Mouse (Mus musculus) CH12.LX (cell line): ENCODE measurements around the gene Ffar1. TPM values are rescaled to one million over a fixed set of nuclear protein-coding genes. Genes with fewer than 3 reads are reported as not detected.
"Not testable (repeated sequence)": the region's sequence is repeated elsewhere in the genome, so short reads cannot be mapped to it uniquely, and the experiment has no call there.

ENCODE experiments used
- DNase-seq: peaks from one replicate; pipeline ENCODE4 v3.0.0-alpha.2; 2013; ENCODE audit errors: extremely low read depth
- H3K27ac ChIP-seq: 2 replicates; pipeline ENCODE4 v1.5.1; 2012; ENCODE audit warnings: low read depth, mild to moderate bottlenecking, control low read depth, moderate library complexity; ENCODE audit not compliant: insufficient read depth
- H3K27me3 ChIP-seq: replicated peaks from 2 replicates; pipeline ENCODE3; 2012; ENCODE audit warnings: inconsistent platforms
- H3K36me3 ChIP-seq, 2 experiments: replicated peaks in 1 of 2; 2 replicates each; pipeline versions ENCODE3 to v1.6.1; 2012; ENCODE audit warnings: inconsistent platforms in 1 of 2, low read length in 1 of 2, mild to moderate bottlenecking in 1 of 2, mixed read lengths in 1 of 2, moderate library complexity in 1 of 2; ENCODE audit not compliant: control insufficient read depth in 1 of 2, insufficient read depth in 1 of 2
- H3K4me1 ChIP-seq, 2 experiments: 2 replicates each; pipeline ENCODE4 v1.6.1; 2012; ENCODE audit warnings: inconsistent platforms in 1 of 2, moderate library complexity in 1 of 2; ENCODE audit not compliant: insufficient read depth in 2 of 2, control insufficient read depth in 1 of 2
- H3K4me2 ChIP-seq: 2 replicates; pipeline ENCODE4 v1.6.1; 2012; ENCODE audit warnings: low read depth, mild to moderate bottlenecking, control low read depth; ENCODE audit not compliant: poor library complexity, insufficient read depth, severe bottlenecking
- H3K4me3 ChIP-seq, 3 experiments: fragments of 150-350 bp in 1 of 3; sonication (generic) in 1 of 3; replicated peaks in 1 of 3; 2 replicates each; pipeline versions ENCODE3 to v1.5.1; 2011 to 2012; ENCODE audit warnings: low read depth in 2 of 3, low read length in 2 of 3, mild to moderate bottlenecking in 2 of 3, moderate library complexity in 2 of 3, control low read depth in 1 of 3, improper control_type of control experiment in 1 of 3, inconsistent platforms in 1 of 3, mixed read lengths in 1 of 3; ENCODE audit not compliant: poor library complexity in 1 of 3
- H3K79me2 ChIP-seq: replicated peaks from 2 replicates; pipeline ENCODE4 v1.6.1; 2012; ENCODE audit warnings: mild to moderate bottlenecking, moderate library complexity; ENCODE audit not compliant: control insufficient read depth, poor library complexity, insufficient read depth, severe bottlenecking; ENCODE audit errors: extremely low read depth
- H3K9ac ChIP-seq: 2 replicates; pipeline ENCODE4 v1.6.1; 2012; ENCODE audit warnings: low read depth, mild to moderate bottlenecking, control low read depth, moderate library complexity; ENCODE audit not compliant: insufficient read depth
- H3K9me3 ChIP-seq: replicated peaks from 2 replicates; pipeline ENCODE3; 2012; ENCODE audit warnings: low read length, inconsistent platforms, mixed read lengths
- CHD1 ChIP-seq: IDR thresholded peaks from 2 replicates; pipeline ENCODE4 v1.6.1; 2012; ENCODE audit warnings: low read depth, low read length, improper control_type of control experiment, inconsistent platforms
- CTCF ChIP-seq, 2 experiments: IDR thresholded peaks in 1 of 2; conservative IDR thresholded peaks in 1 of 2; 2 replicates each; pipeline ENCODE4 v1.5.1; 2011 to 2012; ENCODE audit warnings: low read depth in 2 of 2, low read length in 2 of 2, improper control_type of control experiment in 1 of 2, inconsistent platforms in 1 of 2, mild to moderate bottlenecking in 1 of 2, moderate library complexity in 1 of 2
- EP300 ChIP-seq: IDR thresholded peaks from 2 replicates; pipeline ENCODE4 v1.6.1; 2011; ENCODE audit warnings: low read length, improper control_type of control experiment
- GABPA ChIP-seq: IDR thresholded peaks from 2 replicates; pipeline ENCODE4 v1.6.1; 2012; ENCODE audit warnings: low read depth, low read length, improper control_type of control experiment, inconsistent platforms; ENCODE audit not compliant: insufficient replicate concordance
- IRF4 ChIP-seq: IDR thresholded peaks from 2 replicates; pipeline ENCODE4 v1.6.1; 2014; ENCODE audit warnings: low read depth, mild to moderate bottlenecking, inconsistent platforms, low read length, improper control_type of control experiment
- MAFK ChIP-seq: IDR thresholded peaks from 2 replicates; pipeline ENCODE4 v1.6.1; 2011; ENCODE audit warnings: low read length, improper control_type of control experiment; ENCODE audit not compliant: insufficient replicate concordance
- MAX ChIP-seq: IDR thresholded peaks from 2 replicates; pipeline ENCODE4 v1.6.1; 2011; ENCODE audit warnings: low read length, improper control_type of control experiment
- MAZ ChIP-seq: IDR thresholded peaks from 2 replicates; pipeline ENCODE4 v1.6.1; 2012; ENCODE audit warnings: low read depth, mild to moderate bottlenecking, inconsistent platforms, low read length, improper control_type of control experiment, moderate library complexity
- MEF2A ChIP-seq: IDR thresholded peaks from 2 replicates; pipeline ENCODE4 v1.6.1; 2014; ENCODE audit warnings: low read depth, mild to moderate bottlenecking, inconsistent platforms, low read length, improper control_type of control experiment, borderline replicate concordance
- POLR2AphosphoS2 ChIP-seq: IDR thresholded peaks from 2 replicates; pipeline ENCODE4 v1.6.1; 2011; ENCODE audit warnings: low read depth, low read length, improper control_type of control experiment
- RAD21 ChIP-seq: IDR thresholded peaks from 2 replicates; pipeline ENCODE4 v1.6.1; 2011; ENCODE audit warnings: low read depth, mild to moderate bottlenecking, low read length, improper control_type of control experiment, moderate library complexity
- RCOR1 ChIP-seq: conservative IDR thresholded peaks from 2 replicates; pipeline ENCODE4 v1.6.1; 2012; ENCODE audit warnings: low read depth, mild to moderate bottlenecking, inconsistent platforms, low read length, improper control_type of control experiment
- SIN3A ChIP-seq: IDR thresholded peaks from 2 replicates; pipeline ENCODE4 v1.6.1; 2012; ENCODE audit warnings: low read length, improper control_type of control experiment, inconsistent platforms
- SMC3 ChIP-seq: IDR thresholded peaks from 2 replicates; pipeline ENCODE4 v1.6.1; 2011; ENCODE audit warnings: low read depth, low read length, improper control_type of control experiment
- TCF12 ChIP-seq: IDR thresholded peaks from 2 replicates; pipeline ENCODE4 v1.6.1; 2014; ENCODE audit warnings: low read depth, mild to moderate bottlenecking, inconsistent platforms, low read length, improper control_type of control experiment
- USF1 ChIP-seq: IDR thresholded peaks from 2 replicates; pipeline ENCODE4 v1.6.1; 2014; ENCODE audit warnings: low read depth, mild to moderate bottlenecking, inconsistent platforms, low read length, improper control_type of control experiment
- ZC3H11A ChIP-seq: IDR thresholded peaks from 2 replicates; pipeline ENCODE4 v1.6.1; 2012; ENCODE audit warnings: low read depth, mild to moderate bottlenecking, inconsistent platforms, low read length, improper control_type of control experiment
- ZMIZ1 ChIP-seq: IDR thresholded peaks from 2 replicates; pipeline ENCODE4 v1.6.1; 2012; ENCODE audit warnings: low read depth, mild to moderate bottlenecking, inconsistent platforms, low read length, improper control_type of control experiment
- ZNF384 ChIP-seq: IDR thresholded peaks from 2 replicates; pipeline ENCODE4 v1.6.1; 2012; ENCODE audit warnings: low read depth, low read length, improper control_type of control experiment, inconsistent platforms
- dilution Hi-C: fragments of 300-500 bp; cut with MboI; formaldehyde crosslinking; loops from 2 replicates; pipeline ENCODE4 v1.14.3; 2020; ENCODE audit warnings: low sequenced_read_pairs; ENCODE audit not compliant: extremely low pct_unique_long_range_greater_than_20kb, extremely low pct_ligation_motif_present
- in situ Hi-C: fragments of 300-500 bp; cut with MboI; formaldehyde crosslinking; loops from 3 replicates; pipeline ENCODE4 v1.14.3; 2019; ENCODE audit warnings: low sequenced_read_pairs, low pct_ligation_motif_present, low pct_unique_long_range_greater_than_20kb, mixed read lengths
- polyA plus RNA-seq: library from polyadenylated mRNA; unstranded; fragments of >175 nt; gene quantifications from 2 replicates; pipeline ENCODE4 v1.2.1, GENCODE M21; 2012; ENCODE audit warnings: low read depth; ENCODE audit not compliant: insufficient read length
- total RNA-seq, 2 experiments: library from RNA; depleted of rRNA; stranded (reverse); fragments of 300-350 nt in 1 of 2; fragments of >200 nt in 1 of 2; gene quantifications; 2 replicates each; pipeline ENCODE4 v1.2.3; 2012 to 2014

Gene Ffar1
- total and polyA plus RNA-seq, 3 experiments: 0.34 to 17.2 (median 1.2) TPM

GRCm38 (mm10) chr7:30829428-30829827 lies 31.9 kb downstream of the Ffar1 start:
- Histone ChIP-seq H3K27ac (no peak overlapping the region), H3K36me3 (no peaks in the 10 kb centered on the region), H3K79me2 (no peaks in the 10 kb centered on the region), H3K4me1 (peaks cover 2 to 12% of the 10 kb centered on the region in 2 experiments; a peak in 2 of 4 replicates), H3K4me2 (no peak overlapping the region), H3K27me3 (no peaks in the 10 kb centered on the region)
- dilution Hi-C loops: no loop called here
- in situ Hi-C loops: no loop called here
- TF ChIP-seq MAFK (no peak), MEF2A (no peak), CHD1 (no peak), TCF12 (no peak), RCOR1 (no peak), USF1 (no peak), SMC3 (no peak), MAX (no peak), EP300 (no peak), GABPA (no peak), ZC3H11A (no peak), MAZ (no peak), RAD21 (no peak), ZNF384 (no peak), CTCF (conservative IDR thresholded peaks at IDR 0.05 in 1 of 2, IDR thresholded peaks at IDR 0.05 in 1 of 2; ENCODE audit: low read depth in 2 of 2, low read length in 2 of 2) (no peak), IRF4 (no peak), POLR2AphosphoS2 (no peak), SIN3A (no peak), ZMIZ1 (no peak)
- TF ChIP-seq, all 38 proteins: peak for 0
- peaks cover 6% of the 10 kb centered on the region for H3K9me3 ChIP-seq
- no peak overlapping the region for H3K4me3 ChIP-seq
- no peak overlapping the region for H3K9ac ChIP-seq
- no peak for DNase-seq

GRCm38 (mm10) chr7:30828871-30829270 lies 32.5 kb downstream of the Ffar1 start:
- H3K4me2 ChIP-seq, H3K79me2 ChIP-seq, H3K27ac ChIP-seq, H3K9ac ChIP-seq, DNase-seq, H3K27me3 ChIP-seq, H3K4me3 ChIP-seq, H3K36me3 ChIP-seq, H3K9me3 ChIP-seq, dilution Hi-C loops, in situ Hi-C loops: not testable (repeated sequence)
- H3K4me1 ChIP-seq: peaks cover 2 to 12% of the 10 kb centered on the region in 2 experiments; a peak in 2 of 4 replicates
